Mouse (Mus musculus): ENCODE data around the gene Cops2.

Cops2 gene

GRCm38 (mm10) chr2:125826201-125826600, 32.7 kb downstream of the Cops2 start:
- no peak for DNase-seq (ENCODE audit: low spot score)

DNA sequence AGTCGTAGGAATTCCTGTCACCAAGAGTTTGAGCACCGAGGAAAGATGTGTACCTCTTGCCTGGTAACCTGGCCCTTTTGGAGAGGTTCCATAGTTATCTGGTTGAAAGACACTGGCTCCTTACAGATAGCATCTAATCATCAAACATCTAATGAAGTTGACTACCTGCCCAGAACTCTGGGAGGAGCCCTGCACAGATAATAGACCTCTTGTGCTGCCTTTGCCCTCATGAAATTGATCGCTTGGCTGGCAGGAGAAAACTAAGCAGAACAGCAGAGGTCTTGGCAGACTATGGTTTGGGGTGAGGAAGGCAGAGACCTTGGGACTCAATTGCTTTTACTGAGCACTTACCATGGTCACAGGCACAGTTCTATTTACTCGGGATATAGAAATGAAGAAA, 38.5 kb downstream of the Cops2 start:
- no peak for DNase-seq (ENCODE audit: low spot score)

- no peak for DNase-seq (ENCODE audit: low spot score)
Measured at GRCm38 (mm10) chr2:125813972-125814595, 44.9 kb downstream of the Cops2 start.

DNA sequence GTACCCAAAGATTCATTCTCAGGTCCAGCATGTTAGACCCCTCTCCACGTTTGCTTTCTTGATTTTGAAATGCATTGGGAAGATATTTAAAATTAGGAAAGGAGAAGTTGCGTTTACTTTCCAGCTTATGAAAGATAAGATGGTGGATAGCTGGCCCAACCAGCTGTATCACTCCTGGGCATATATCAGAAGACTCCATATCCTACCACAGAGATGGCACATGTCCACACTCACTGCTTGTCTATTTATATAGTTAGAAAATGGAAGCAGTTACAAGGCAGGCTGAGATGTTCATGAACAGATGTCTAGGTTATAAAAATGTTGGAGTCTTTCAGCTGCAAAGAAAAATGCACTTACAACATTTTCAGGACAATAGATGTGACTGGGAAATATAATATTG, 47.6 kb downstream of the Cops2 start:
- no peak for DNase-seq (ENCODE audit: low spot score)

DNA sequence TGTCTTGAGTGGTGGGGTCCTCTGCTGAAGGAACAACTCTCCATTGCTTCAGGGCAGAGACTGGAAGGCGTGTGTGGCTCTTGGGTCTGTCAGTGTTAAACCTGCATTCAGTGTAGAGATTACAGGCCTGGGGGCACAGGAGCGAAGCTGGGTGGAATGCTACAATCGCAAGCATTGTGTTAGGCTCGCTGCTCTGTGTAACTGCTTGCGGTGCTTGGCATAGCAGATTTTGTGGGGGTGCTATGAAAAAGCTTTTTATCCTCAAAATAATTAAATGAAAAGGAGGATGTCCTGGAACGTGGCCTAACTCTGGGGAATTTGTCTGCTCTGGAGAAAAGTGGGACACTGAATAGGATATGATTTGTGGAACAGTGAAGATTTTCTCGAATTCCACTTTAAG, 49.4 kb downstream of the Cops2 start:
- DNase-seq (ENCODE audit: low spot score) = no peak

DNA sequence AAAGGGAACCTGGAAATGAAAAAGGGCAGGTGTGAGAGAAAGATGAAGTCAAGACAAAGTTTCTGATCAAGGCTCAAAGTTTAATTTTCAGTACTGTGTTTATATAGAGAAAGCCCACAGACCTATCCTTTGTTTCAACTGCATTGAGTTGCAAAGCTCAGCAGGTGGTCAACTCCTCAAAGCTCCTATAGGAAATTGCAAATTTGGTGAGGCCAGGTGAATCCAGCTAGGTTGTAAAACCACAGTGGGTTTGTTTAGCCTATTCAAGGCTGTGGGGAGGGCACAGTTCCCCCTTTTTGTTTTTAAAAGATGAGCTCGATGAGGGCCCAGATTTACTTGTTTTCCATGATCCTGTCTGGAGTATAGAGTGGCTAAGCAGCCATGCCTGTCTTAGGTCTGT, 53.1 kb downstream of the Cops2 start:
- DNase-seq (ENCODE audit: low spot score) = no peak

GRCm38 (mm10) chr2:125801947-125802346, 57.0 kb downstream of the Cops2 start:
- DNase-seq (ENCODE audit: low spot score) = no peak

DNA sequence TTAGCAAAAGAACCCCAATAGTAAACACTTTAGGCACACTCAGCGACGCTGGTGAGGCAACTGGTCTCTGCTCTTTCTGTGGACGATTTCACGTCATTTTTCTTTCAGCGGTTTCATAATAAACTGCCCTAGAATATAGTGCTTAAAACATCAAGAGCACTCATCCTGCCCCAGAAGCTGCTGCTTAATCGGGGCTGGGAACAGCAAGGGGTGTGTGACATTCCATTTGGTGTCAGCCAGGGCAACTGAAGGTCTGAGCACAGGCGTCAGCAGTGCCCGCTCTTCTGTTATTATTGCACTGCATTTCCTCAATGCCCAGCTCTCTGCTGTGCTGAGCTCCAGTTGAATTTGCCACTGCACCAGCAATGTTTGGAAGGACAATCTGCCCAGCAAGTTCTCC, 57.9 kb downstream of the Cops2 start:
- DNase-seq (ENCODE audit: low spot score) = no peak

DNA sequence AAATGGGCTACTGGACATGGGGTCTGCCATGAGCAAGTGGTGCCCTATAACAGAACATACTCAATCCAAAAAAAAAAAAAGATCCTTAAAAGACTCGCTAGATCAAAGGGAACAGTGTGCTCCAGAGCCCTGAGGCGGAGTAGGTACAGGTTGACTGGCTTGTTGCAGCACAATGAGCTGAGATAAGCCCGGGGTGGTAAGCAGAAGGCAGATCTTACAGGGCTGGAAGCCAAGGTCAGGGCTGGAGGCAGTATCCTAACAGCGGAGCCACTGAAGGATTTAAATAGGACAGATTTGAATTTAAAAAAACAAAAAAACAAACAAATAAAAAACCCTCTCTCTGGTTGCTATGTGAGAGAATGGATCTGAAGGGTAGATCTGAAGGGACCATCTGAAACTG, 58.5 kb downstream of the Cops2 start:
- DNase-seq (ENCODE audit: low spot score) = no peak

DNA sequence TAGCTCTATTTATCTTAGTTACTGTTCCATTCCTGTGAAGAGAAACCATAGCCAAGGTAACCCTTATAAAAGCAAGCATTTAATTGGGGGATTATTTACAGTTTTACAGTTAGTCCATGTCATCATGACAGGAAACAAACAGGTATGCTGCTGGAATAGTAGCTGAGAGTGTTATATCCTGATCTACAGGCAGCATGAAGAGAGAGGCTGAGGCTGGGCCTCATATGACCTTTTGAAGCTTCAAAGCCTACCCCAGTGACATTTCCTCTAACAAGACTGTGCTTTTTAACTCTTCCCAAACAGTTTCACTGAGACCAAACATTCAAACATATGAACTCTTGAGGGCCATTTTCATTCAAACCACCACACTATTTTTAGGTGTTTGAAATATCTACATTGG, 61.1 kb downstream of the Cops2 start:
- peak; percentile 4 for DNase-seq (ENCODE audit: low spot score)

- DNase-seq (ENCODE audit: low spot score) = no peak
Measured at GRCm38 (mm10) chr2:125795118-125795517, 63.8 kb downstream of the Cops2 start.

- no peak for DNase-seq (ENCODE audit: low spot score)
Measured at GRCm38 (mm10) chr2:125794166-125794565, 64.8 kb downstream of the Cops2 start.

DNA sequence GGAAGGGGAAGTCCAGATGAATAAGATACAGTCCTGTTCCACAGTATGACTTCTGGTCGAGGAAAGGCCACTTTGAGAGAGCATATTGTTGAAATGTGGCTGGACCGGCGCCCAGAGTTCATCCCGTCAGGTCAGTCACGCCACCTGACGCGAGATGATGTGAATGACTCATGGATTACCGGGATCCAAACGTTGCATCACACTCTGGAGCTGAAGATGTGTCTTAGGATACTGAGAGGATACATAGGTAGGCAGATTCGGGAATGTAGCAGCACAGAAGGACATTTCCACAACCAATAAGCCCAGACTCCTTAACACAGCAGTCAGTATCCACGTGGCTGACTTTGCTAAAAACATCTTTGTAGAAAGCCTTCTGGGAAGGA, 66.1 kb downstream of the Cops2 start:
- DNase-seq (ENCODE audit: low spot score) = no peak

DNA sequence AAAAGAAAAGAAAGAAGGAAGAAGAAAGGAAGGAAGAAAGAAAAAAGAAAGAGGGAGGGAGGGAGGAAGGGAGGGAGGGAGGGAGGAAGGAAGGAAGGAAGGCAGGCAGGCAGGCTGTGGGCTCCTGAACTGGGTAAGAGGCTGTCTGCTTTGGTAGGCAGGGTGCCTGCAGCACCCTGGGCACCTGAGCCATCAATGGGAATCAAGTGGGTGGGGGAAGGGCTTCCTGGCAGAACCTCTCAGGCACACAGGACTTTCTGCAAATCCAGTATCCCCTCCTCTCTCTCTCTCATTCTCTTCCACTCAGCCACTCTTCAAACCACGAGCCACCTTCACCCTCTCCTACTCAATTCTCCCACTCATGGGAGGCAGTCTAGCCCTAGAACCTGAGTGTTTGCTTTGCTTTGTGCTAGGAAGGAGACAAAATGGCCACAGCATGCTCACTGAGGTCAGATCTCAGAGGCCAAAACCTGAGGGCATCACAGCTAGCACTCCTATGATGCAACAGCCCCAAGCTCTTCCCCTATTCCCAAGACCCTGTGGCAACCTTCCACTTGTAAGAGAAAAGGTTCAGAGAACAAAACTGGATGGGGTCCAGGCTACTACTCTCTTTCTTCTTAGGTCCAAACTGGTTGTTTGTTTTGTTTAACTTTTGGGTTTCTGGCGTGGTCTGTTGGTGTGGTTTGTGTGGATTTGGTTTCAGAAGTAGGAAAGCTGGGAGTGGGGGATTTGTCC, 66.6 kb downstream of the Cops2 start:
- peak; percentile 1 for DNase-seq (ENCODE audit: low spot score)

GRCm38 (mm10) chr2:125791485-125791885, 67.5 kb downstream of the Cops2 start:
- DNase-seq (ENCODE audit: low spot score) = peak; percentile 36

- no peak for DNase-seq (ENCODE audit: low spot score)
Measured at GRCm38 (mm10) chr2:125790242-125790641, 68.7 kb downstream of the Cops2 start.

DNA sequence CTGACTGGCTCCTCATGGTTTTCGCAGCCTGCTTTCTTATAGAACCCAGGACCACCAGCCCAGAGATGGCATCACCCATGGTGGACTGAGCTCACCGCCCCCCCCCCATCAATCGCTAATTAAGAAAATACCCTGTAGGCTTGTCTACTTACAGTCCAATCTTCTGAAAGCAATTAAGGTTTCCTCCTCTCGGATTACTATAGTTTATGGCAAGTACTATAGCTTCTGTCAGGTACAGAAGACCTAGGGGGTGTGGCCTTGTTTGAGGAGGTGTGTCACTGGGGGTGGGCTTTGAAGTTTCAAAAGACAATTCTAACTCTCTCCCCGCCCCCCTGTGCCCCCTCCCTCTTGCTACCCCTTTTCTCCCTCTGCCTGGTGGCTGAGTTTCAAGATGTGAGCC, 69.7 kb downstream of the Cops2 start:
- DNase-seq (ENCODE audit: low spot score) = no peak

- no peak for DNase-seq (ENCODE audit: low spot score)
Measured at GRCm38 (mm10) chr2:125788785-125789184, 70.2 kb downstream of the Cops2 start.

- DNase-seq (ENCODE audit: low spot score) = no peak
Measured at GRCm38 (mm10) chr2:125788351-125788750, 70.6 kb downstream of the Cops2 start.

- DNase-seq (ENCODE audit: low spot score) = no peak
Measured at GRCm38 (mm10) chr2:125785021-125785420, 73.9 kb downstream of the Cops2 start.

DNA sequence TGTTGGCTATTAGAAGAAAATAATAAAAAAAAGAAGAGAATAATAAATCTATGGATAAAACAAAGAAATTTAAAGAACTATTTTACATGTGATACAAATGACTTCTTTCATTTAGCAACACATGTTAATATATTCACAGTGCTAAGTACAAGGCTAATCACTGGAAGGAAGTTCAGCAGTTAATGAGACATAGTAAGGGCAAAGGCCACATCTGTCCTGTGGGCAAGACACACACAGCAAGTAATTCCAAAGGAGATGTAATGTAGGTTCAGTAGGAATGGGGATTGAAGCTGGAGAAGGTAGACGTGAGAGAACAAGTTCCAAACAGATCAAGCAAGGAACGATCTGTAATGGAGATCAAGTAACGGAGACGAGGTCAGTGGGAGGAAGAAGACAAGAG, 74.5 kb downstream of the Cops2 start:
- DNase-seq (ENCODE audit: low spot score) = no peak

- DNase-seq (ENCODE audit: low spot score) = no peak
Measured at GRCm38 (mm10) chr2:125783868-125784267, 75.1 kb downstream of the Cops2 start.

DNA sequence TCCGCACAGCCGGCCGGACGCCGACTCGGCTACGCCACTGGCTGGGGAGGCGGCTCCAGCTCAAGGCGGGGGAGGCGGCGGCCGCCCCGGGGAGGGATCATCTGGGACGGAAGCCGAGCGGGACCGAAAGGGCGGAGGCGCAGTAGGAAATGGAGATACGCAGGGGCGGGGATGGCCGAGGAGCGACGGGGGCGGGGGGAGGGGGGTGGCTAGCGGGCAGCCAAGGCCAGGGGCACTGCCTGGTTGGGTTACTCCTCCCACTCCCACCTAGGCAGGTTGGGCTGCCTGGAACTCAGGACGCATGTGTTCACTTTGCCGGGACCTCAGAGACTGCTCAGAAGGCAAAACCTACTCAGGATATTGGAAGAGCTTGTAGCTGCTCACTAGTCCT, 76.2 kb downstream of the Cops2 start, which contains the start of gene Secisbp2l:
Secisbp2l (minus strand) TSS at position 152 of the 391 bp plus-strand sequence.
- DNase-seq (ENCODE audit: low spot score) = peak; percentile 84

Measured in T-cell, adult 2 months (primary cell).